Mouse (Mus musculus) spleen, postnatal 10 days (tissue): ENCODE measurements at regions not wholly inside any gene's neighbourhood (a gene's known extent, or its start where the extent isn't known, plus 50 kb on each side); places are given as distances from the start of the nearest gene placed in this dataset.

Experiments used
- DNase-seq, 2 experiments: peaks; one replicate each; pipeline ENCODE4 v3.0.0; 2021 to 2022; ENCODE audit warnings: low spot score in 2 of 2

- DNase-seq, result no peak
Observed at GRCm38 (mm10) chr9:13905086-13905669, 77.7 kb downstream of the Fam76b start.

- no peak for DNase-seq
Observed at GRCm38 (mm10) chr9:13906736-13907135, 79.2 kb downstream of the Fam76b start.

GRCm38 (mm10) chr9:13909604-13910003 is 82.1 kb downstream of the Fam76b start:
- DNase-seq, result no peak

- DNase-seq, result no peak
Observed at GRCm38 (mm10) chr9:13910091-13910490, 82.6 kb downstream of the Fam76b start.

DNA sequence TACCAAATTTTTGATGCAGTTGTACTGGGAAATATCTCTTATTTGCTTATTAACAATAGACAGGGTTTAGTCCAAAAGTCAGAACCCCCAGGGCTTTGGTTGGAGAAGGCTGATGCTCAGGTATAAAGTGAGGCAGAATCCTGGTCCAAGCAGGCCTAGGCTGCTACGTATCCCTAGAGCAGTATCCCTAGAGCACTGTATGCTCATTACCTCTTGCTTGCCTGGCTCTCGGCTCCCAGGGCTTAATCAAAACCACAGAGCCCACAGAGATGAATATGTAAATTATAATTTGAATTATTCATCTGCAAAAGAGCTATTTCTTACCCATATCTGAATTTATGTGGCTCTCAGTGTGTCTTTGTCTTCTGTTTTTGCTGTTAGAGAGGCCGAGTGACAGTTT is 85.9 kb downstream of the Fam76b start:
- no peak for DNase-seq

DNA sequence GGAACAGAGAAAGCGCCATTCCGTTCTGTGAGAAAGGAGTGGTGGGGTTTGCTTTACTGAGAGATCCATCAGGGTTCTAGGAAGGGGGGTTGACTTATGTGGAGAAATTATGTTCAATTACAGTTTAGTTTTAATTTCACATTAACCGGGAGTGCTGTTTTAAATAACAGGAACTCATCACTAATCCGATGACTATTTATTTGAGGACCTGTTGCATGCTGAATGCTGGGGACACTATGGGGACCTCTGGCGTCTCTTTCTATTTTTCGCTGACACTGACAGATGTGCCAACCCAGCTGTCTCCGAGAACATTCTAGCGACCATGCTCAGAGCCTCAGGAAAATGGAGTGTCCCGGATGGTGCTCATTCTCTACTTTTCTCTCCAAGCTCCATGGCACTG is 86.6 kb downstream of the Fam76b start:
- no peak for DNase-seq

DNA sequence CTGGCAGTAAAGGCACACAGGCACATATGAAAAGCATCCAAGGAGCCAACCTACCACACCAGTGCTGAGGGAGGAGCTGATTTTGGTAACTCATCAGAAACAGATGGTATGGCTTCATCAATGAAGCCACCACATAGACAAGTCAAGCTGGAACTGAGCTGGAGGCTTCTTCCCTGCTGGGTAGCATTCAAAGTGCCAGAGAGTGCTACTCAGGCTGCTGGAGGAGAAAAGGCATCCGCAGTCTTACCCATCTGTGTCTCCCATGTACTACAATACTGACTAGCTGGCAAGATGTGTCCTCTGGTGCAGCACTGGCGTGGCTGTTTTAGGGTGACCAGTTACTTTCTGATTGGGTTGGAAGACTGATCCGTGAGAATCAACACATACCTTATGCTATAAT is 87.3 kb downstream of the Fam76b start:
- no peak for DNase-seq

GRCm38 (mm10) chr9:13916837-13917236 is 89.3 kb downstream of the Fam76b start:
- DNase-seq, result no peak

- DNase-seq, result no peak
Observed at GRCm38 (mm10) chr9:13918606-13919202, 91.2 kb downstream of the Fam76b start.

DNA sequence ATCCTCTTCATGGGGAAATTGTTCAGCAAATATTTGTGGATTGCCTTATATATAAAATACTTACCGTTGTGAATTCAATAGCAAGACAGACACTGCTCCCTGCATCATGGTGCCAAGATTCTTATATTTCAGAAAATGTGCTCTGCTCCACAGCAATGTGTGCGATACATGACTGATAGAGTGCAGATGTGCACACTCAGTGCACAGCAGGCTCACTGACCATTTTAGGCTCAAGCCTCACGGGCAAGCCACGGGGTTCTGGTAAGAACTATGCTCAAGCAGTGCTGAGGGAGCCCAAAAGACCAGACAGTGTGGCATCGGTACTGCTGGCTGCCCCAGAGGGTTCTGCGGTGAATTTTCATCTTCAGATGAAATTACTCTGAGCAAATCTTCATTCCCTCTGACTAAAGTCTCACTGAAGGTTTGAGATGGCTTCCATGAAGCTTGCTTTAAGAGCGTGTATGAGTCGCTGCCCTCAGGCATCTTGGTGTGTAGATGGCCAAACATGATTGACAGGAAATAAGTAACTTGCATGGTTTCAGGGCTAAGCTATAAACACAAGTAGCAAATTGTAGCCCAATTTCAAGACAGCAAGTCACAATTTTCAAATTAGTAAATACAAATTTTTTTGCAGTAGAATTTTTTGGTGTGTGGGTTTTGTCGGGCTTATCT is 92.4 kb downstream of the Fam76b start:
- no peak for DNase-seq

DNA sequence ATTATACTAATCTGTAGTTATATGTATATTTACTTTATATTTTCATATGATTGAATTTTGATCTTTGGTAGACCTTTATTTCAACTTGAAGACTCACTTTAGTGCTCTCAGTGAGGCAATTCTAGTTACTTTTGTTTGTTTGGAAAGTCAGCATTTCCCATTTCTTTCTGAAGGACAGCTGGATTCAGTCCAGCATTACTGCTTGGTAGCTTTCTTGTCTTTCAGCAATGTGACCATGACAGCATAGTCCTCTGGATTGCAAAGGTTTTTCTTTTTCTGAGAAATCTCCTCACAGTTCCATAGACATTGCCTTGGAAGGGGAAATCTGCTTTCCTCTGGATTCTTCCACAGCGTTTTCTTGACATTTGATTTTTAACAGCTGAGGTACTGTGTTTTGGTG is 93.1 kb downstream of the Fam76b start:
- DNase-seq, result no peak

- DNase-seq, result no peak
Observed at GRCm38 (mm10) chr9:13932001-13932508, 104.5 kb downstream of the Fam76b start.

DNA sequence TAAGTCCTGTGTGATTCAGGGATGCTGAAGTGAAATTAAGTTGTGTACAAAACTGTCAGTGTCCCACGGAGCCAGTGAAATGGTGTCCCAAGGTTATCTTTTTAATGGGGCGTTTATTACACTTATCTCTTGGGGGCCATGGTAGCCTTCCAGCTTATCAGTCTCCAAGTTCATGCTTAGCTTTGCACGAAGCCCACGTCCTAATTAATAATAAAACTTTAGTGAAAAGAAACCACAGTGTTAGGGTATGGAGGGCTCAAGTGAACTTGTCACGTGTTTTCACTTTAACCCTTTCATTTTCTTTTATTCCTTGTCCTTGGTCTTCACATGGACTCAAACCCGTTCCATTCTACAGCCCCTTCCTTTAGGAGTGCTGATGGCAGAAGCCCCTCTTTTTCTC is 105.9 kb downstream of the Fam76b start:
- DNase-seq, result no peak

DNA sequence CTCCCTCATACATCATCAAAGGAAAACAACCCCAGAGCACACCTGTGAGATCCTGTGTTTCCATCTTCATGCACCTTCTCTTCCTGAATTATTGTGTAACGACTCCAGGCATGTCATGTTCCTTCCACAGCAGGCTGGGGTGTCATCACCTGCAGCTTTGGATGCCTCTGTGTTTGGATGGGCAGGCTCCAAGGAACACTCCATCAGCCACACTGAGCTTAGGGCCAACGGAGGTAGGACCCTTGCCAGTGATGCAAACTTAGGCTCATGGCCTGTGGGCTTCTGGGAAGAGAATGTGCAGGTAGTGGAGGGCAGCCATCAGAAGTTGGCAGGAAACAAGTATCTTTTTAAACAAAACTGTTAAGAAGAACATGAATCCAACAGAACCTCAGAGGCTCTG is 109.8 kb downstream of the Fam76b start:
- no peak for DNase-seq

- DNase-seq, result no peak
Observed at GRCm38 (mm10) chr9:13946519-13946918, 119.0 kb downstream of the Fam76b start.

- no peak for DNase-seq
Observed at GRCm38 (mm10) chr9:13952157-13952556, 124.6 kb downstream of the Fam76b start.

- no peak for DNase-seq
Observed at GRCm38 (mm10) chr9:13963140-13963763, 135.7 kb downstream of the Fam76b start.

GRCm38 (mm10) chr9:13963796-13964195 is 136.3 kb downstream of the Fam76b start:
- DNase-seq, result no peak

- no peak for DNase-seq
Observed at GRCm38 (mm10) chr9:13964256-13964655, 136.7 kb downstream of the Fam76b start.

- DNase-seq, result no peak
Observed at GRCm38 (mm10) chr9:13966212-13966611, 138.7 kb downstream of the Fam76b start.

- DNase-seq, result no peak
Observed at GRCm38 (mm10) chr9:13969262-13969661, 141.7 kb downstream of the Fam76b start.

GRCm38 (mm10) chr9:13973600-13973999 is 146.1 kb downstream of the Fam76b start:
- no peak for DNase-seq

- DNase-seq, result no peak
Observed at GRCm38 (mm10) chr9:13974870-13975269, 147.4 kb downstream of the Fam76b start.
